Mouse (Mus musculus) liver, postnatal 0 days (tissue): ENCODE measurements around the gene Mmp25.

Experiments
- CTCF ChIP-seq: sonication (generic); IDR thresholded peaks from 2 replicates; pipeline ENCODE4 v1.5.1; 2016; ENCODE audit warnings: antibody characterized with exemption, low read depth
- EP300 ChIP-seq: IDR thresholded peaks from 2 replicates; pipeline ENCODE4 v1.6.1; 2016; ENCODE audit warnings: antibody characterized with exemption, low read depth, mild to moderate bottlenecking

DNA sequence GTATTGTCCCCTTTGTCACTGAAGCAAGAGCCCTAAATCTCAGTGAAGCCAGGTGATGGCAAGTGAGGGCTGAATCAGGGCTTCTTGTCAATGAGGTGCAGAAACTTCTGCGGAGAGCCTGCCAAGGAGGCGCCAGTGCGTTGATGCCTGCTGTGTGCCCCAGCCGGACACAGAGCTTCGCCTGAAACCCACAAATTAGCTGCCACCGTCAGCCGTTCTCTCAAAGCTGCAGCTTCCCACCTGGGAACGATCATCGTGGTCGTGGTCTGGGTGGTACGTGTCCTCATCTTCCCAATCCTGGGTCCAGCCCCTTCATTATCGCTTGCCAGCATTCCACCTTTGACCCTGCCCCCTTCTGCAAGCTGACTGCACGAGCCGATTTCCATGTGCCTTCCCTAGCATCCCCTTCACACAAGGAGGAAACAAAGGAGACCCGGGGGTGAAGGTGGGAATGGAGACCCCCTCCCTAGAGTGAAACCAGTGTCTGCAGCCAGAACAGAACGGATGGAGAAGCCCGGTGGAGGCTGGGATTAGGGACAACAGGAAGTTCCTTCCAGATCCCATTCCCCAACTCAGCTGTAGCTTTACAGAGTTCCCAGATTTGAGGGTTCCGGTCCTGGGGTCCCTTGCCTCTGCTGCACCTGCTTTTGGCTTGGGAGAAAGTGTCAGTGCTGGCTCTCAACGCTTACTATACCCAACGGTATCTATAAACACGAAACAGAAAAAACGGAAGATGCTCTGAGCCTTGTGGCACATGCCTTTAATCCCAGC lies 59.2 kb downstream of the Mmp25 start:
- TF ChIP-seq CTCF = no peak
- no peak for TF ChIP-seq EP300
